Mouse (Mus musculus) splenic B cell, adult 2 months (primary cell): Measurements from ENCODE around the gene Amhr2.
A peak's percentile ranks its signal among the peaks of the same experiment; 100 is the strongest.

Experiments
- DNase-seq: peaks from one replicate; pipeline ENCODE4 v3.0.0-alpha.2; 2011; ENCODE audit warnings: low read depth, low spot score
- H3K27me3 ChIP-seq: 2 replicates; pipeline ENCODE4 v1.6.1; 2012; ENCODE audit warnings: mild to moderate bottlenecking, low read length, moderate library complexity, mixed read lengths; ENCODE audit not compliant: control insufficient read depth, poor library complexity, insufficient read depth, severe bottlenecking
- H3K36me3 ChIP-seq: 2 replicates; pipeline ENCODE4 v1.6.1; 2012; ENCODE audit warnings: mild to moderate bottlenecking, low read length, moderate library complexity, mixed read lengths; ENCODE audit not compliant: control insufficient read depth, poor library complexity, insufficient read depth, severe bottlenecking

Gene Amhr2

GRCm38 (mm10) chr15:102409286-102409685, 35.9 kb upstream of the Amhr2 start:
- DNase-seq, result no peak
- peaks cover 9% of the 10 kb centered on the region for H3K36me3 ChIP-seq
- no peaks in the 10 kb centered on the region for H3K27me3 ChIP-seq

- no peak for DNase-seq
- Histone ChIP-seq H3K27me3 (no peaks in the 10 kb centered on the region), H3K36me3 (peaks cover 9% of the 10 kb centered on the region)
Observed at GRCm38 (mm10) chr15:102411077-102411476, 34.1 kb upstream of the Amhr2 start.

- DNase-seq, result no peak
- Histone ChIP-seq H3K27me3 (no peaks in the 10 kb centered on the region), H3K36me3 (peaks cover 5% of the 10 kb centered on the region; the same call in 1 of the 2 replicates)
Observed at GRCm38 (mm10) chr15:102413687-102414086, 31.5 kb upstream of the Amhr2 start.

DNA sequence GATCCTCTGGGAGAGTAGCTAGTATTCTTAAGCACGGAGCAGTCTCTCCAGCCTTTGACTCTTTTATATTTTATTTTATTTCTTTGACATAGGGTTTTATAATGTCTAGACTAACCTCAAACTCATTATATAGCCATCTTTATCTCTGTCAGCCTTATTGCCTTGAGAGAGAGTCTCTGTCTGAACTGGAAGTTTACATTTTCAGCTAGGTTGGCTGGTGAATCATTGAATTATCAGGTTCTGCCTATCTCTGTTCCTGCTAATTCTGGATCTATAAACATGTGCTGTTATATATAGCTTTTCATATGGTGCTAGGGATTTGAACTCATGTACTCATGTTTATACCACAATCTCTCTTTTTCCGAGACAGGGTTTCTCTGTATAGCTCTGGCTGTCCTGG, 27.6 kb upstream of the Amhr2 start:
- Histone ChIP-seq H3K36me3 (no peaks in the 10 kb centered on the region; the same call in 1 of the 2 replicates), H3K27me3 (no peaks in the 10 kb centered on the region)
- DNase-seq, result no peak

GRCm38 (mm10) chr15:102420986-102421385, 24.2 kb upstream of the Amhr2 start:
- Histone ChIP-seq H3K36me3 (peaks cover 5% of the 10 kb centered on the region), H3K27me3 (no peaks in the 10 kb centered on the region)
- DNase-seq, result no peak

GRCm38 (mm10) chr15:102421437-102421836, 23.7 kb upstream of the Amhr2 start:
- H3K36me3 ChIP-seq, result peaks cover 8% of the 10 kb centered on the region
- H3K27me3 ChIP-seq, result no peaks in the 10 kb centered on the region
- DNase-seq, result peak; percentile 83

DNA sequence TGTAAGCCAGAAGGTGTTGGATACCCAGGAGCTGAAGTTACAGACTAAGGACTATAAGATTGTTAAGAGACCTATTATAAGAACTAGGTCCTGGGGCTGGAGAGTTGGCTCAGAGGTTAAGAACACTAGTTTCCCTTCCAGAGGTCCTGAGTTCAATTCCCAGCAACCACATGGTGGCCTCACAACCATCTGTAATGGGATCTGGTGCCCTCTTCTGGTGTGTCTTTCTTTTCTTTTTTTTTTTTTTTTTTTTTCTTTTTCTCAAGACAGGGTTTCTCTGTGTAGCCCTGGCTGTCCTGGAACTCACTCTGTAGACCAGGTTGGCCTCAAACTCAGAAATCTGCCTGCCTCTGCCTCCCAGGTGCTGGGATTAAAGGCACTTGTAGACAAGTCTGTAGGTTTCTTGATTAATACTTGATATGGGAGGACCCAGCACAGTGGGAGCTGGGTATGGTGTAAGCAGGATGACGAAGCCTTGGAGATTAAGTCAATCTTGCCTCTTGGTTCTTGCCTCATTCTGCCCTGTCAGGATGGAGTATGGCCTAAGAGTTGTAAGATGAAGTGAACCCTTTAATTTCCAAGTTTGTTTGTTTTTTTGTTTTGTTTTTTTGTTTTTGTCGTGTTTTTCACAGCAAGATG, 21.4 kb upstream of the Amhr2 start:
- H3K27me3 ChIP-seq, result no peaks in the 10 kb centered on the region
- no peak for DNase-seq

DNA sequence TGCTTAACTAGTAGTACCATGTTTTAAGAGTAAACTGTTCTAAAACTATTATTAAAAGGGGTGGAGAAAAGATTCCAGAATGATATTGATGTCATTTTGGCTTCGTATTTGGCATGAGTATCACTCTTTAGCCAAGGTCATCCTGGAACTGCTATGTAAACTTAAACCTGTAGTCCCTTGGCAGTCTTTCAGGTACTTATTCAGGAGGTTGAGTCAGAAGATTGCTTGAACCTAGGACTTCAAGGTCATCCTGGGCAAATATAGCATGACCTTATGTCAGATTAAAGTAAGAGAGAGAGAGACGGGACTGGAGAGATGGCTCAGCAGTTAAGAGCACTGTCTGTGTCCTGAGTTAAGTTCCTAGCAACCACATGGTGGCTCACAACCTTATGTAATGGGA, 20.5 kb upstream of the Amhr2 start:
- DNase-seq, result no peak
- Histone ChIP-seq H3K36me3 (peaks cover 20% of the 10 kb centered on the region), H3K27me3 (no peaks in the 10 kb centered on the region)

More for the DNA sequence above, 21.4 kb upstream of the Amhr2 start:
- peaks cover 16% of the 10 kb centered on the region for H3K36me3 ChIP-seq

GRCm38 (mm10) chr15:102426963-102427362, 18.2 kb upstream of the Amhr2 start:
- H3K27me3 ChIP-seq, result no peaks in the 10 kb centered on the region
- no peak for DNase-seq

GRCm38 (mm10) chr15:102432046-102432445, 13.1 kb upstream of the Amhr2 start:
- Histone ChIP-seq H3K27me3 (no peaks in the 10 kb centered on the region), H3K36me3 (peaks cover 20% of the 10 kb centered on the region)
- peak; percentile 25 for DNase-seq

More at GRCm38 (mm10) chr15:102426963-102427362, 18.2 kb upstream of the Amhr2 start:
- H3K36me3 ChIP-seq, result peaks cover 27% of the 10 kb centered on the region

DNA sequence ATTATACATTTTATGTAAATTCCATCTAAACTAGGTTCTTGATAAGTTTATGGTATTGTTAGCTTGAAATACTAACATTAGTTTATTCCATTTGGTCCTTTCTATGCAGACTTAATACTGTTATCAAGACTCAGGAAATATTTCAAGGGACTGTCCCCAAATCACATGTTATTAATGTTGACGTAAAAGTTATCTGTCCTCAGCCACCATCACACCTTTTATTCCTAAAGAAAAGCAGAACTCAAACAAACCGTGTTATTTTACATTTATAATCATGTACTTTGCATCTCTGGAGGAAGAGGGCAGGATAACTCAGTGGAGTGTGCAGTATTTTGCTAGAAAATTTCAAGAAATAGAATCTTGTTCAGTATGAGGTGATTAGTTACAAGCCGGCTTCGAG, 12.0 kb upstream of the Amhr2 start:
- DNase-seq, result no peak

GRCm38 (mm10) chr15:102442490-102442889, 2.7 kb upstream of the Amhr2 start:
- H3K36me3 ChIP-seq, result no peaks in the 10 kb centered on the region
- no peaks in the 10 kb centered on the region for H3K27me3 ChIP-seq
- peak; percentile 85 for DNase-seq

More for the DNA sequence above, 12.0 kb upstream of the Amhr2 start:
- Histone ChIP-seq H3K36me3 (peaks cover 18% of the 10 kb centered on the region), H3K27me3 (no peaks in the 10 kb centered on the region)

DNA sequence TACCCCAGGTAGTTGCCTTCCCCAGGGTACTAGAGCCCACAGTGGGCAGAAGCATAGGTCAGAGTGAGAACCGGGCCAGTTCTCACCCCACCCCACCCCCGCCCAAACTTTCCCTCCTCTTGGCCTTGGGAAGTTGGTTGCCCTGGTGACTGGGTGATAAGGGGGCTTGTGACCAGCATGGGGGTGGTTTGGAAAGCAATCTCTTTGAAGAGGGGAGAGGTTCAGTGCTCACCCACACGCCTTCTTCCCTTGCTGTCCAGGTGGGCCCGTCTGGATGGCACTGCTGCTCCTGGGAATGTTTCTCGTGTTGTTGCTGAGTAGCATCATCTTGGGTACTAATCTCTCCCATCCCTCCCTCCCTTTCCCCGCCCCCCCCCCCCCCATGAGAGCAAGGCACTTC, 1.3 kb downstream of the Amhr2 start:
- Histone ChIP-seq H3K27me3 (no peaks in the 10 kb centered on the region), H3K36me3 (no peaks in the 10 kb centered on the region)
- no peak for DNase-seq

DNA sequence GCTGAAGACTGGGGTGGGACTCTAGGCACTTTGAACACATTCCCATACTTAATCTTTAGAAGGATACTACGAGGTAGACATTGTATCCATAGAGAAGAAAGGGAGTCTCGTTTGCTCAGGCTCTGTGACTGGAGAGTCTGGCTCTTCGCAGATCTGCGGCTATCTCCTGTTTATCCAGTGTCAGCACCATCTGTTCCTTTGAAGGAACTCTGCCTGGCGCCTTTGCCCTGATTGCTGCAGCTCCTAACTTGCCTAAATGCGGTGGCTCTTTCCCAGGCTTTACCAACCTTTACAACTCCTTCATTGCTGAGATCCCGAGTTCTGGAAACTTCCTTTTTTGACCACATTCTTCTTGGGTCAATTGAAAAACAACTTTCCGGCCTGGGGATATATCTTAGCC, 4.2 kb downstream of the Amhr2 start:
- H3K27me3 ChIP-seq, result no peaks in the 10 kb centered on the region
- DNase-seq, result no peak
- H3K36me3 ChIP-seq, result no peaks in the 10 kb centered on the region

GRCm38 (mm10) chr15:102450928-102451327, 5.8 kb downstream of the Amhr2 start:
- Histone ChIP-seq H3K36me3 (no peaks in the 10 kb centered on the region), H3K27me3 (no peaks in the 10 kb centered on the region)
- DNase-seq, result no peak
